Mouse (Mus musculus): ENCODE measurements around the gene Sspn. TPM values are rescaled to one million over a fixed set of nuclear protein-coding genes. Genes with fewer than 3 reads are reported as not detected.

Gene Sspn
- polyA plus RNA-seq, 1 experiment from 2014 or later: 7.9 TPM

GRCm38 (mm10) chr6:145918236-145918635, 13.2 kb upstream of the Sspn start:
- Histone ChIP-seq H3K9me3 (ENCODE audit: control insufficient read depth, low read length) (no peaks in the 10 kb centered on the region), H3K4me1 (ENCODE audit: control insufficient read depth, insufficient read depth, low read length) (no peaks in the 10 kb centered on the region), H3K4me3 (ENCODE audit: low read length) (no peak overlapping the region), H3K27ac (ENCODE audit: low read depth, low read length) (no peak overlapping the region), H3K27me3 (ENCODE audit: control insufficient read depth, insufficient read depth, low read length) (no peaks in the 10 kb centered on the region), H3K9ac (ENCODE audit: low read depth, low read length) (no peak overlapping the region), H3K4me2 (replicated peaks; ENCODE audit: low read depth, low read length) (no peak overlapping the region), H3K36me3 (ENCODE audit: control insufficient read depth, insufficient read depth, low read length) (no peaks in the 10 kb centered on the region)
- ATAC-seq (ENCODE audit: low FRiP score, low TSS enrichment): no peak
- 84% methylated on average over 5 of the region's 5 CpGs for WGBS

- no peak overlapping the region for H3K27ac ChIP-seq (ENCODE audit: low read depth, low read length)
- WGBS: 53% methylated on average over 6 of the region's 6 CpGs
- ATAC-seq (ENCODE audit: low FRiP score, low TSS enrichment): no peak
- no peaks in the 10 kb centered on the region for H3K9me3 ChIP-seq (ENCODE audit: control insufficient read depth, low read length)
- no peak overlapping the region for H3K9ac ChIP-seq (ENCODE audit: low read depth, low read length)
- H3K27me3 ChIP-seq (ENCODE audit: control insufficient read depth, insufficient read depth, low read length): no peaks in the 10 kb centered on the region
- no peak overlapping the region for H3K4me3 ChIP-seq (ENCODE audit: low read length)
- H3K36me3 ChIP-seq (ENCODE audit: control insufficient read depth, insufficient read depth, low read length): no peaks in the 10 kb centered on the region
- no peak overlapping the region for H3K4me2 ChIP-seq (replicated peaks; ENCODE audit: low read depth, low read length)
- H3K4me1 ChIP-seq (ENCODE audit: control insufficient read depth, insufficient read depth, low read length): no peaks in the 10 kb centered on the region
Observed at GRCm38 (mm10) chr6:145923594-145923993, 7.8 kb upstream of the Sspn start.

GRCm38 (mm10) chr6:145934001-145934696, 2.7 kb downstream of the Sspn start:
- Histone ChIP-seq H3K4me3 (ENCODE audit: low read length) (peak overlapping the region; percentile 47), H3K27me3 (ENCODE audit: control insufficient read depth, insufficient read depth, low read length) (no peaks in the 10 kb centered on the region), H3K9ac (ENCODE audit: low read depth, low read length) (peak overlapping the region; percentile 84), H3K4me1 (ENCODE audit: control insufficient read depth, insufficient read depth, low read length) (peaks cover 10% of the 10 kb centered on the region), H3K9me3 (ENCODE audit: control insufficient read depth, low read length) (peaks cover 3% of the 10 kb centered on the region; the same call in 1 of the 2 replicates), H3K36me3 (ENCODE audit: control insufficient read depth, insufficient read depth, low read length) (no peaks in the 10 kb centered on the region), H3K27ac (ENCODE audit: low read depth, low read length) (peak overlapping the region; percentile 86), H3K4me2 (replicated peaks; ENCODE audit: low read depth, low read length) (peak overlapping the region; percentile 77)
- 9% methylated on average over 28 of the region's 28 CpGs for WGBS
- ATAC-seq (ENCODE audit: low FRiP score, low TSS enrichment): peak; percentile 94

GRCm38 (mm10) chr6:145934697-145935240, 3.3 kb downstream of the Sspn start:
- H3K4me2 ChIP-seq (replicated peaks; ENCODE audit: low read depth, low read length): peak overlapping the region; percentile 77
- H3K27ac ChIP-seq (ENCODE audit: low read depth, low read length): peak overlapping the region; percentile 86
- peaks cover 3% of the 10 kb centered on the region; the same call in 1 of the 2 replicates for H3K9me3 ChIP-seq (ENCODE audit: control insufficient read depth, low read length)
- 66% methylated on average over 9 of the region's 9 CpGs for WGBS
- H3K4me3 ChIP-seq (ENCODE audit: low read length): peak overlapping the region; percentile 47
- H3K36me3 ChIP-seq (ENCODE audit: control insufficient read depth, insufficient read depth, low read length): no peaks in the 10 kb centered on the region
- no peaks in the 10 kb centered on the region for H3K27me3 ChIP-seq (ENCODE audit: control insufficient read depth, insufficient read depth, low read length)
- ATAC-seq (ENCODE audit: low FRiP score, low TSS enrichment): peak; percentile 36; the same call in 1 of the 2 replicates
- peak overlapping the region; percentile 84 for H3K9ac ChIP-seq (ENCODE audit: low read depth, low read length)
- H3K4me1 ChIP-seq (ENCODE audit: control insufficient read depth, insufficient read depth, low read length): peaks cover 10% of the 10 kb centered on the region

- 73% methylated on average over 2 of the region's 2 CpGs for WGBS
- H3K9ac ChIP-seq (ENCODE audit: low read depth, low read length): no peak overlapping the region
- H3K4me3 ChIP-seq (ENCODE audit: low read length): no peak overlapping the region
- no peaks in the 10 kb centered on the region for H3K27me3 ChIP-seq (ENCODE audit: control insufficient read depth, insufficient read depth, low read length)
- H3K4me1 ChIP-seq (ENCODE audit: control insufficient read depth, insufficient read depth, low read length): peaks cover 10% of the 10 kb centered on the region
- H3K36me3 ChIP-seq (ENCODE audit: control insufficient read depth, insufficient read depth, low read length): no peaks in the 10 kb centered on the region
- H3K27ac ChIP-seq (ENCODE audit: low read depth, low read length): no peak overlapping the region
- no peak overlapping the region for H3K4me2 ChIP-seq (replicated peaks; ENCODE audit: low read depth, low read length)
- ATAC-seq (ENCODE audit: low FRiP score, low TSS enrichment): no peak
- peaks cover 3% of the 10 kb centered on the region; the same call in 1 of the 2 replicates for H3K9me3 ChIP-seq (ENCODE audit: control insufficient read depth, low read length)
Observed at GRCm38 (mm10) chr6:145935912-145936311, 4.5 kb downstream of the Sspn start.

GRCm38 (mm10) chr6:145936511-145936910, 5.1 kb downstream of the Sspn start:
- Histone ChIP-seq H3K4me3 (ENCODE audit: low read length) (no peak overlapping the region), H3K9ac (ENCODE audit: low read depth, low read length) (no peak overlapping the region), H3K36me3 (ENCODE audit: control insufficient read depth, insufficient read depth, low read length) (no peaks in the 10 kb centered on the region), H3K4me2 (replicated peaks; ENCODE audit: low read depth, low read length) (no peak overlapping the region), H3K27me3 (ENCODE audit: control insufficient read depth, insufficient read depth, low read length) (no peaks in the 10 kb centered on the region), H3K9me3 (ENCODE audit: control insufficient read depth, low read length) (peaks cover 3% of the 10 kb centered on the region; the same call in 1 of the 2 replicates), H3K27ac (ENCODE audit: low read depth, low read length) (no peak overlapping the region), H3K4me1 (ENCODE audit: control insufficient read depth, insufficient read depth, low read length) (peaks cover 10% of the 10 kb centered on the region)
- no peak for ATAC-seq (ENCODE audit: low FRiP score, low TSS enrichment)
- 95% methylated on average over 4 of the region's 4 CpGs for WGBS

GRCm38 (mm10) chr6:145940852-145941251, 9.4 kb downstream of the Sspn start:
- Histone ChIP-seq H3K4me2 (replicated peaks; ENCODE audit: low read depth, low read length) (no peak overlapping the region), H3K27ac (ENCODE audit: low read depth, low read length) (no peak overlapping the region), H3K4me1 (ENCODE audit: control insufficient read depth, insufficient read depth, low read length) (no peaks in the 10 kb centered on the region), H3K9me3 (ENCODE audit: control insufficient read depth, low read length) (peaks cover 3% of the 10 kb centered on the region; the same call in 1 of the 2 replicates), H3K36me3 (ENCODE audit: control insufficient read depth, insufficient read depth, low read length) (no peaks in the 10 kb centered on the region), H3K4me3 (ENCODE audit: low read length) (no peak overlapping the region), H3K9ac (ENCODE audit: low read depth, low read length) (no peak overlapping the region), H3K27me3 (ENCODE audit: control insufficient read depth, insufficient read depth, low read length) (no peaks in the 10 kb centered on the region)
- no peak for ATAC-seq (ENCODE audit: low FRiP score, low TSS enrichment)
- WGBS: 71% methylated on average over 6 of the region's 6 CpGs

GRCm38 (mm10) chr6:145942263-145942966, 11.0 kb downstream of the Sspn start:
- H3K9me3 ChIP-seq (ENCODE audit: control insufficient read depth, low read length): no peaks in the 10 kb centered on the region
- H3K36me3 ChIP-seq (ENCODE audit: control insufficient read depth, insufficient read depth, low read length): no peaks in the 10 kb centered on the region
- WGBS: 46% methylated on average over 12 of the region's 12 CpGs
- H3K4me3 ChIP-seq (ENCODE audit: low read length): no peak overlapping the region
- H3K27ac ChIP-seq (ENCODE audit: low read depth, low read length): no peak overlapping the region
- H3K4me2 ChIP-seq (replicated peaks; ENCODE audit: low read depth, low read length): no peak overlapping the region
- H3K4me1 ChIP-seq (ENCODE audit: control insufficient read depth, insufficient read depth, low read length): no peaks in the 10 kb centered on the region
- H3K27me3 ChIP-seq (ENCODE audit: control insufficient read depth, insufficient read depth, low read length): no peaks in the 10 kb centered on the region
- no peak for ATAC-seq (ENCODE audit: low FRiP score, low TSS enrichment)
- no peak overlapping the region for H3K9ac ChIP-seq (ENCODE audit: low read depth, low read length)

GRCm38 (mm10) chr6:145943414-145943813, 12.0 kb downstream of the Sspn start:
- 75% methylated on average over 3 of the region's 3 CpGs for WGBS
- no peaks in the 10 kb centered on the region for H3K9me3 ChIP-seq (ENCODE audit: control insufficient read depth, low read length)
- no peak overlapping the region for H3K9ac ChIP-seq (ENCODE audit: low read depth, low read length)
- H3K27me3 ChIP-seq (ENCODE audit: control insufficient read depth, insufficient read depth, low read length): no peaks in the 10 kb centered on the region
- no peak overlapping the region for H3K4me3 ChIP-seq (ENCODE audit: low read length)
- no peak overlapping the region for H3K4me2 ChIP-seq (replicated peaks; ENCODE audit: low read depth, low read length)
- H3K36me3 ChIP-seq (ENCODE audit: control insufficient read depth, insufficient read depth, low read length): no peaks in the 10 kb centered on the region
- H3K4me1 ChIP-seq (ENCODE audit: control insufficient read depth, insufficient read depth, low read length): no peaks in the 10 kb centered on the region
- no peak overlapping the region for H3K27ac ChIP-seq (ENCODE audit: low read depth, low read length)
- ATAC-seq (ENCODE audit: low FRiP score, low TSS enrichment): no peak

Measured in kidney, embryonic 14.5 days (tissue).